In genomic region chr16:93903027-93903426, GRCm38 (mm10) we compare ENCODE assay signal across 13 mouse cellular contexts. TPM values are rescaled to one million over a fixed set of nuclear protein-coding genes. Genes with fewer than 3 reads are reported as not detected.
DNase-seq lines count a peak whose midpoint lies in the region; ATAC-seq and TF ChIP-seq lines count a peak whose summit lies in the region.
"Had no signal": no experiment of that assay in that cellular context is flagged by ENCODE, and none has a peak within 500 bp of the region (broad histone marks: within the 10 kb centered on the region; RNA-seq: fewer than 3 reads in every experiment).

No protein-coding gene starts in this region.

- H3K9ac ChIP-seq in liver, embryonic 14.5 days (replicated peaks): no peak overlapping the region
- H3K9ac ChIP-seq in liver, embryonic 11.5 days (ENCODE audit: low read depth, low read length): no peak overlapping the region
- H3K9ac ChIP-seq in ES-E14 (ENCODE audit: insufficient read depth, low read depth, low read length, poor library complexity, severe bottlenecking): peak overlapping the region; percentile 40; the same call in 1 of the 2 replicates
- H3K9ac ChIP-seq: hindbrain, embryonic 14.5 days had no signal

- H3K27me3 ChIP-seq in liver, embryonic 14.5 days (ENCODE audit: control insufficient read depth, insufficient read depth, low read length): no peaks in the 10 kb centered on the region
- H3K27me3 ChIP-seq in liver, embryonic 11.5 days (replicated peaks; ENCODE audit: control insufficient read depth, insufficient read depth, low read length): no peaks in the 10 kb centered on the region

- 68% methylated on average over 6 of the region's 6 CpGs for WGBS in liver, embryonic 14.5 days (ENCODE audit: insufficient replicate concordance)
- WGBS in liver, embryonic 11.5 days: 91% methylated on average over 6 of the region's 6 CpGs

- no peak overlapping the region for H3K4me2 ChIP-seq in liver, embryonic 14.5 days (ENCODE audit: low read depth)
- no peak overlapping the region for H3K4me2 ChIP-seq in liver, embryonic 11.5 days
- H3K4me2 ChIP-seq: hindbrain, embryonic 14.5 days had no signal

- no peak for ATAC-seq in CD4-positive, CD25-positive, alpha-beta regulatory T cell, adult 4 months
- ATAC-seq in liver, embryonic 14.5 days (ENCODE audit: insufficient read depth): no peak
- no peak for ATAC-seq in liver, embryonic 11.5 days (replicated peaks; ENCODE audit: low FRiP score)
- ATAC-seq in megakaryocyte progenitor cell, adult 5-6 weeks (replicated peaks; ENCODE audit: poor library complexity): peak; percentile 65
- no peak for ATAC-seq in monocyte, adult 5-6 weeks (replicated peaks; ENCODE audit: insufficient number of reproducible peaks, low FRiP score, low TSS enrichment, poor library complexity, severe bottlenecking)

- peak; percentile 57 for TF ChIP-seq CTCF in liver, embryonic 14.5 days (IDR thresholded peaks at IDR 0.05; ENCODE audit: low read depth)

- no peak overlapping the region for H3K4me3 ChIP-seq in liver, embryonic 14.5 days (ENCODE audit: insufficient read depth in 1 of 2, low read depth in 2 of 2, low read length in 2 of 2)
- no peak overlapping the region for H3K4me3 ChIP-seq in liver, embryonic 11.5 days (ENCODE audit: low read depth, low read length)
- no peak overlapping the region for H3K4me3 ChIP-seq in ES-E14 (ENCODE audit: insufficient read depth in 1 of 2, low read depth in 1 of 2, low read length in 2 of 2, poor library complexity in 1 of 2, severe bottlenecking in 1 of 2)
- H3K4me3 ChIP-seq: forebrain, embryonic 10.5 days had no signal

- H3K9me3 ChIP-seq in liver, embryonic 14.5 days (ENCODE audit: control insufficient read depth, low read length): no peaks in the 10 kb centered on the region
- no peaks in the 10 kb centered on the region for H3K9me3 ChIP-seq in liver, embryonic 11.5 days (ENCODE audit: control insufficient read depth, low read length)
- no peaks in the 10 kb centered on the region for H3K9me3 ChIP-seq in ES-E14 (ENCODE audit: control insufficient read depth, insufficient read depth, low read depth, low read length)
- H3K9me3 ChIP-seq: forebrain, embryonic 10.5 days had no signal

- H3K4me1 ChIP-seq in liver, embryonic 14.5 days (replicated peaks; ENCODE audit: control insufficient read depth in 2 of 2, insufficient read depth in 2 of 2, low read length in 1 of 2): no peaks in the 10 kb centered on the region
- H3K4me1 ChIP-seq in liver, embryonic 11.5 days (replicated peaks; ENCODE audit: control insufficient read depth, insufficient read depth, low read length): no peaks in the 10 kb centered on the region
- H3K4me1 ChIP-seq in ES-E14 (ENCODE audit: control insufficient read depth in 2 of 2, insufficient read depth in 2 of 2, low read length in 2 of 2, poor library complexity in 1 of 2): peaks cover 4 to 7% of the 10 kb centered on the region in 2 experiments; a peak in 3 of 4 replicates
- H3K4me1 ChIP-seq: forebrain, embryonic 10.5 days had no signal

- TF ChIP-seq EP300 in liver, embryonic 14.5 days (IDR thresholded peaks at IDR 0.05; ENCODE audit: low read depth): no peak

- in situ Hi-C loops in ES-E14 (cut with MboI; ENCODE audit: low sequenced_read_pairs in 2 of 2, unreplicated experiment in 2 of 2): no loop called here

- peaks cover 15% of the 10 kb centered on the region; the same call in 1 of the 2 replicates for H3K36me3 ChIP-seq in liver, embryonic 14.5 days (replicated peaks; ENCODE audit: control insufficient read depth, insufficient read depth, low read depth)
- H3K36me3 ChIP-seq in liver, embryonic 11.5 days (ENCODE audit: control insufficient read depth, insufficient read depth, low read length): peaks cover 10% of the 10 kb centered on the region
- H3K36me3 ChIP-seq in ES-E14 (ENCODE audit: control insufficient read depth, insufficient read depth, low read length, poor library complexity, severe bottlenecking): peaks cover 38% of the 10 kb centered on the region

- peak; percentile 39 for DNase-seq in CD4-positive, CD25-positive, alpha-beta regulatory T cell, adult 2 months (ENCODE audit: low read depth, low spot score)
- no peak for DNase-seq in liver, embryonic 14.5 days (ENCODE audit: low read depth in 3 of 3, low spot score in 3 of 3)
- no peak for DNase-seq in liver, embryonic 11.5 days (ENCODE audit: low spot score)
- DNase-seq in ES-E14 (ENCODE audit: low read depth, low spot score): no peak
- no peak for DNase-seq in layer of hippocampus, postnatal 36 days
- DNase-seq: adrenal gland, adult 8-10 months; heart, adult 11 months; spleen, adult 18-20 months had no signal

- no peak overlapping the region for H3K27ac ChIP-seq in liver, embryonic 14.5 days
- no peak overlapping the region for H3K27ac ChIP-seq in liver, embryonic 11.5 days (ENCODE audit: low read depth, low read length)
- H3K27ac ChIP-seq in ES-E14 (ENCODE audit: insufficient read depth, low read depth, low read length, poor library complexity, severe bottlenecking): no peak overlapping the region
- H3K27ac ChIP-seq: forebrain, embryonic 10.5 days; hindbrain, embryonic 14.5 days had no signal

TF ChIP-seq in ES-E14, 5 proteins besides CTCF, POLR2A, EP300 and RAD21:
- TF ChIP-seq ZNF384 (IDR thresholded peaks at IDR 0.05; ENCODE audit: low read depth, low read length) (no peak), ZC3H11A (IDR thresholded peaks at IDR 0.05; ENCODE audit: borderline replicate concordance, low read depth, low read length) (no peak), HCFC1 (IDR thresholded peaks at IDR 0.05; ENCODE audit: borderline replicate concordance, insufficient read depth, low read length) (no peak), CHD2 (IDR thresholded peaks at IDR 0.05; ENCODE audit: low read depth, low read length) (no peak), MAFK (IDR thresholded peaks at IDR 0.05; ENCODE audit: insufficient read depth, low read depth, low read length) (no peak)

RNA-seq across cellular contexts. Expression of gene Chaf1b, which starts 19.3 kb away (rescaled TPM):
- polyA plus RNA-seq in CD4-positive, CD25-positive, alpha-beta regulatory T cell, adult 4 months (2017; shearing (Covaris generic)): 10 to 100 TPM; 15.2 to 25.6 TPM
- polyA plus RNA-seq in liver, embryonic 14.5 days (2012; rRNA removed): 22.8 and 24.3 TPM in 2 replicates
- 55.0 and 56.2 TPM in 2 replicates for polyA plus RNA-seq in liver, embryonic 14.5 days (2014; fragmentation: Nextera tagmentation; extraction: Ambion mirVana)
- 86.3 and 96.0 TPM in 2 replicates for polyA plus RNA-seq in liver, embryonic 11.5 days (2014; fragmentation: Nextera tagmentation; extraction: Ambion mirVana)
- 39.5 and 44.2 TPM in 2 replicates for total RNA-seq in ES-E14 (2012; rRNA removed)
- 38.3 and 49.3 TPM in 2 replicates for total RNA-seq in megakaryocyte progenitor cell, adult 5-6 weeks (2015)
- total RNA-seq in megakaryocyte progenitor cell, adult 5-6 weeks (2017): 51.5 and 51.6 TPM in 2 replicates
- 3.7 to 6.2 TPM (median 5.7 TPM) in 3 replicates for total RNA-seq in monocyte, adult 5-6 weeks (2017)
- total RNA-seq in layer of hippocampus, postnatal 36 days (2021): under 1 TPM; 0.47 to 0.53 TPM
